Mouse (Mus musculus) stomach, postnatal 0 days (tissue): Measurements from ENCODE around the gene Hspe1.

Experiments used
- CTCF ChIP-seq: IDR thresholded peaks from 2 replicates; pipeline ENCODE4 v1.5.1; 2016; ENCODE audit warnings: antibody characterized with exemption, low read depth, mild to moderate bottlenecking, moderate library complexity
- EP300 ChIP-seq: optimal IDR thresholded peaks from 2 replicates; pipeline ENCODE3; 2016; ENCODE audit warnings: antibody characterized with exemption

GRCm38 (mm10) chr1:55087401-55087904 lies 479 bp upstream of the Hspe1 start:
- no peak for TF ChIP-seq CTCF
- no peak for TF ChIP-seq EP300
